Mouse (Mus musculus) midbrain, postnatal 0 days (tissue): ENCODE measurements around the gene Eif4b. TPM values are rescaled to one million over a fixed set of nuclear protein-coding genes. Genes with fewer than 3 reads are reported as not detected.
"Not testable (repeated sequence)": the region's sequence is repeated elsewhere in the genome, so short reads cannot be mapped to it uniquely, and the experiment has no call there.

Source experiments
- ATAC-seq: fragments of 200-750 bp; cut with Nextera tagmentation; 2 replicates; pipeline ENCODE4 v1.8.0; 2017; ENCODE audit warnings: moderate number of reproducible peaks, mild to moderate bottlenecking, moderate TSS enrichment, moderate library complexity; ENCODE audit not compliant: low FRiP score
- DNase-seq: peaks from one replicate; pipeline ENCODE4 v3.0.0-alpha.2; 2015; ENCODE audit warnings: low spot score
- H3K27ac ChIP-seq: fragments of 300-500 bp; sonication (generic); 2 replicates; pipeline ENCODE4 v1.5.1; 2014; ENCODE audit warnings: low read depth, mild to moderate bottlenecking, low read length, mixed read lengths
- H3K27me3 ChIP-seq: fragments of 300-500 bp; sonication (generic); 2 replicates; pipeline ENCODE4 v1.6.1; 2014; ENCODE audit warnings: low read length, control low read depth, mixed read lengths; ENCODE audit not compliant: insufficient read depth
- H3K36me3 ChIP-seq: fragments of 300-500 bp; sonication (generic); 2 replicates; pipeline ENCODE4 v1.6.1; 2014; ENCODE audit warnings: low read length, control low read depth, mixed read lengths; ENCODE audit not compliant: insufficient read depth
- H3K4me1 ChIP-seq: fragments of 300-500 bp; sonication (generic); 2 replicates; pipeline ENCODE4 v1.6.1; 2014; ENCODE audit warnings: mild to moderate bottlenecking, control low read depth, antibody characterized with exemption, low read length, mixed read lengths; ENCODE audit not compliant: insufficient read depth
- H3K4me2 ChIP-seq: fragments of 300-500 bp; sonication (generic); 2 replicates; pipeline ENCODE4 v1.6.1; 2014; ENCODE audit warnings: low read depth, mild to moderate bottlenecking, low read length, mixed read lengths; ENCODE audit not compliant: poor library complexity, severe bottlenecking
- H3K4me3 ChIP-seq: fragments of 300-500 bp; sonication (generic); 2 replicates; pipeline ENCODE4 v1.5.1; 2014; ENCODE audit warnings: low read depth, mild to moderate bottlenecking, low read length, moderate library complexity
- H3K9ac ChIP-seq: fragments of 300-500 bp; sonication (generic); replicated peaks from 2 replicates; pipeline ENCODE4 v1.6.1; 2014; ENCODE audit warnings: mild to moderate bottlenecking, low read length, moderate library complexity, mixed read lengths; ENCODE audit not compliant: poor library complexity, severe bottlenecking
- H3K9me3 ChIP-seq: fragments of 300-500 bp; sonication (generic); 2 replicates; pipeline ENCODE4 v1.6.1; 2016; ENCODE audit warnings: low read length, control low read depth
- CTCF ChIP-seq: IDR thresholded peaks from 2 replicates; pipeline ENCODE4 v1.5.1; 2016; ENCODE audit warnings: antibody characterized with exemption, mild to moderate bottlenecking
- WGBS: fragments of 180-500 bp; shearing (Covaris S2); extraction: QIAGEN DNeasy Blood & Tissue Kit; methylation state at CpG from one replicate; pipeline ENCODE4 v1.1.7; 2014; 5-methylcytosine and 5-hydroxymethylcytosine counted together
- polyA plus RNA-seq: library from polyadenylated mRNA; unstranded; fragments of >200 nt; fragmentation: Nextera tagmentation; extraction: Ambion mirVana; gene quantifications from 2 replicates; pipeline ENCODE4 v1.2.1, GENCODE M21; 2015
- total RNA-seq: library from RNA; depleted of rRNA; stranded (reverse); fragments of >200 nt; gene quantifications from 2 replicates; pipeline ENCODE4 v1.2.3, GENCODE M21; 2014

Gene Eif4b
- total and polyA plus RNA-seq, 2 experiments from 2014 or later = 68.2 to 161 TPM

DNA sequence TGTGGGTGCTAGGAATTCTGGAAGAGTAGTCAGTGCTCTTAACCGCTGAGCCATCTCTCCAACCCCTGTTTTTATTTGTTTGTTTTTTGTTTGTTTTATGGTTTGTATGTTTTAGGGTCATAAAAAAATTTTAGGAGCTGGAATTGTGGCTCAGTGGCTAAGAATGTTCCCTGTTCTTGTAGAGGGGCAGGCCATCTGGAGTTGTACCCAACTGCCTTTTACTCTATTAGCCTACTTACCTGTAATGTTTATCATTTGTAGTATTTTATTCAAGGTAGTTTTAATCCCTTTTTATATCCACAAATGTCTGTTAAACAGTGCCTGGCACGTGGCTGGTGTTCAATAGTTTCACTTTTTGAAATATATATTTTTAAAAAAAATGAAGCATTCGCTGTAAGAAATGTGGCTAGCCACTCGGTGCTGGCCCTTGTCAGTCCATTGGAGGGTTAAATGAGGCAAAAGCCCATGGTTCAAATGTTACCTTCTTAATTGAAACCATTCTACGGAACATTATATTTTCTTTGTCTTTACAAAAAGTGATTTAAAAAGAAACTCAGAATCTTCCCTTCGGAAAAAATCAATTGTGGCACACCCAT, 512 bp upstream of the Eif4b start:
- TF ChIP-seq CTCF = no peak
- 14% methylated on average over 6 of the region's 6 CpGs for WGBS
- ATAC-seq = peak; percentile 11; the same call in 1 of the 2 replicates

DNA sequence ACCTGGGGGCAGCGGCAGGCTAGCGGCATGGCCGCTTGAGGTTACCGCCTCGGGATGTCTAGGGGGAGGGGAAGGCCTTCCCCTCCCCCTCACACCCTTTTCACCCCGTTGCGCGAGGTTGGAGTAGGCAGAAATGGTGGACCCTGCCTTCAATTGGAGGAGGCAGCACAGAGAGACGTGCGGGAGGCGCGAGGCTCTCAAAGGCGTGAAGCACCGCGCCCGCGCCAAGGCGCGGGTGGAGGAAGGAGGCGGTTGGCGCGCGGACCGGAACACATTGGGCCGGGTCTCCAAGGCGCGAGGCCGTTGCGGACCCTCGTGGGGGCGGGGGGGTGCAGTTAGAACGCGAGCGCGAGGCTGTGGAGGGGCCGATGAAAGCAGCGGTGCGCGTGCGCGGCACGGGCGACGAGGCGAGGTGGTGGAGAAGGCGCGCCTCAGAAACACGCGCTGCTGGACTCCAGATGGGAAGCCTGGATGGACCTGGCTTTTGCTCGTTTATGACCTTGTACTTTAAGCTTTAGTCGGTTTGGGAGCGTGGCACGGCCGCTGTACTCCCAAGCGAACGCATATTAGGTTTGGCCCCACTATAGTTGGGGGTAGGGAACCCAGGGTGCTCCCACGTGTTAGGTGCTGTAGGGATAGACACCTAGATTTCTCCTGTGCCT, 628 bp downstream of the Eif4b start:
- peak; percentile 75 for DNase-seq
- Histone ChIP-seq H3K9ac (peak overlapping the region; percentile 98), H3K4me2 (peak overlapping the region; percentile 83), H3K27ac (peak overlapping the region; percentile 97), H3K27me3 (no peaks in the 10 kb centered on the region), H3K9me3 (no peaks in the 10 kb centered on the region), H3K4me1 (peaks cover 5% of the 10 kb centered on the region; the same call in 1 of the 2 replicates), H3K36me3 (no peaks in the 10 kb centered on the region), H3K4me3 (peak overlapping the region; percentile 91)
- peak; percentile 61 for ATAC-seq
- no peak for TF ChIP-seq CTCF
- 0% methylated on average over 48 of the region's 57 CpGs for WGBS

More for the DNA sequence above, 512 bp upstream of the Eif4b start:
- Histone ChIP-seq H3K27ac (no peak overlapping the region), H3K36me3 (no peaks in the 10 kb centered on the region), H3K4me3 (peak overlapping the region; percentile 91), H3K4me1 (peaks cover 5% of the 10 kb centered on the region; the same call in 1 of the 2 replicates), H3K9me3 (no peaks in the 10 kb centered on the region), H3K27me3 (no peaks in the 10 kb centered on the region), H3K9ac (peak overlapping the region; percentile 39; the same call in 1 of the 2 replicates), H3K4me2 (peak overlapping the region; percentile 46)
- DNase-seq = no peak

DNA sequence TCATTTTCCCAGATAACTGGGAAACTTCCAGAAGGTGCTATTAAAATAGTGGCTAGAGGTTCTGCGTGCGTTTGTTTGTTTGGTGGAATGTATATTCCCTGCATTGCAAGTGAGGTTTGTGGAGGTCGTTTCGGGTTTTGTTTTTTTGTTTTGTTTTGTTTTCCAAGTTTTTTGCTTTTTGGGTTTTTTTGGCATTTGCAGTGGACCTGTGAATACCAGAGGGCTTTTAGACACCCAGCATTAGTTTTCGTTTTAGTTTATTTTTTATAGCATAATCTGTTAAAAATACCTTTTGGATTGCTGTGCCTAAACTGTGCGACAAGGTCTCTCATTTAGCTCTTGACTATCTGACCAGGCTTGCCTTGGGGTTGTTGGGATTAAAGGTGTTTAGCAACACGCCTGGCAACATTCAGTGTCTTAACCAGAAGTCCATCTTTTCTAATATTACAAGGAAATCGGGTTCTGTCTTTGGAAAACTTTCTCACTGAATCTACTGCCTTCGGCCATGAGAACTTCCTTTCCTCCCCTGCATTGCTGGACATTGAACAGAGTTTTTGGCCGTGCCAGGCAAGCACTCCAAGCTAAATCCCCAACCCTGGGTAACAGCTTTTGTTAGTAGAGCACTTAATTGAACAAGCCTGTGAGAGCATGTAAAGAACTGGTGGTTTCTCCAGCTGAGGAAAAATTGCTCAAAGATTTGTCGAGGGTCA, 1.5 kb downstream of the Eif4b start:
- H3K27me3 ChIP-seq = no peaks in the 10 kb centered on the region
- WGBS = 14% methylated on average over 11 of the region's 11 CpGs
- H3K9ac ChIP-seq = peak overlapping the region; percentile 98
- TF ChIP-seq CTCF = no peak
- ATAC-seq (no peak), DNase-seq (no peak)
- no peaks in the 10 kb centered on the region for H3K36me3 ChIP-seq
- no peaks in the 10 kb centered on the region for H3K9me3 ChIP-seq
- peak overlapping the region; percentile 91 for H3K4me3 ChIP-seq
- H3K4me2 ChIP-seq = peak overlapping the region; percentile 83
- peaks cover 5% of the 10 kb centered on the region; the same call in 1 of the 2 replicates for H3K4me1 ChIP-seq
- H3K27ac ChIP-seq = no peak overlapping the region

DNA sequence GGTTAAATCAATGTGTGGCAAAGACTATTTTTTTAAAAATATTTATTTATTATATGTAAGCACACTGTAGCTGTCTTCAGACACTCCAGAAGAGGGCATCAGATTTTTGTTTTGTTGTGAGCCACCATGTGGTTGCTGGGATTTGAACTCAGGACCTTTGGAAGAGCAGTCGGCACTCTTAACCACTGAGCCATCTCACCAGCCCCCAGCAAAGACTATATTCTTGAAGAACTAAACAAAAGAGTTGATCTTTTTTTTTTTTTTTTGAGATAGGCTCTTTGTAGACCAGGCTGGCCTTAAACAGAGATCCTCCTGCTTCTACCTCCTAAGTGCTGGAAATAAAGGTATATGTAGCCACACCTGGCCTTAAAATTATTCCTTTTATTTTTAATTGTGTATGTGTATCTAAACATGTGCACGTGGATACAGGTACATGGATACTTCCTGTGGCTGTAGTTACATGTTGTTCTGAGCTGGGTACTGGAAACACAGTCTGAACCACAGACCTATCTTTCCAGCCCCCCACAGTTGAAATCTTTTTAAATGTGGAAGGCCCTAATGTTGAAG, 3.6 kb downstream of the Eif4b start:
- H3K9me3 ChIP-seq = no peaks in the 10 kb centered on the region
- no peak overlapping the region for H3K4me3 ChIP-seq
- no peak overlapping the region for H3K27ac ChIP-seq
- H3K4me1 ChIP-seq = peaks cover 5% of the 10 kb centered on the region; the same call in 1 of the 2 replicates
- WGBS = 87% methylated on average over 2 of the region's 2 CpGs
- DNase-seq = no peak
- no peak for TF ChIP-seq CTCF
- H3K9ac ChIP-seq = no peak overlapping the region
- H3K36me3 ChIP-seq = no peaks in the 10 kb centered on the region; the same call in 1 of the 2 replicates
- no peaks in the 10 kb centered on the region for H3K27me3 ChIP-seq
- ATAC-seq = no peak
- no peak overlapping the region for H3K4me2 ChIP-seq

DNA sequence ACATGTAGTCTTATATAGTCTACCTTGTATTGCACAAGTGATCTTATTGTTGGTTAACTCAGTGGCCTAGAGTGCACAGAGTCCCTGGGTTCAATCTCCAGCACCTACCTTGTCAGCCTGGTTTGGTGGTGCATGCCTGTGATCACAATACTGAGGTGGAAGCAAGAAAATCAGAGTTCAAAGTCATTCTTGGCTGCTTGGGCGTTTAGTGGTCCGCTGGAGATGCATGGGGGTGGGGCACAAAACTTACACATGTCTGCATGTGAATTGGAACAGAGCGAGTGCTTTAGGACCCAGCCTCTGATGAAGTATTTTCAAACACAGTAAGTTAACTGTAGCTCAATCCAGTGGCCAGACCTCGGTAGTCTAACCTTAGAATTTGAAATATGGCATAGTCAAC, 5.6 kb downstream of the Eif4b start:
- Histone ChIP-seq H3K36me3 (peaks cover 7% of the 10 kb centered on the region), H3K4me2 (no peak overlapping the region), H3K9me3 (no peaks in the 10 kb centered on the region), H3K27me3 (no peaks in the 10 kb centered on the region), H3K9ac (no peak overlapping the region), H3K4me1 (peaks cover 5% of the 10 kb centered on the region; the same call in 1 of the 2 replicates), H3K27ac (no peak overlapping the region), H3K4me3 (no peak overlapping the region)
- WGBS = 77% methylated on average over 4 of the region's 4 CpGs
- ATAC-seq = no peak
- no peak for DNase-seq
- no peak for TF ChIP-seq CTCF

DNA sequence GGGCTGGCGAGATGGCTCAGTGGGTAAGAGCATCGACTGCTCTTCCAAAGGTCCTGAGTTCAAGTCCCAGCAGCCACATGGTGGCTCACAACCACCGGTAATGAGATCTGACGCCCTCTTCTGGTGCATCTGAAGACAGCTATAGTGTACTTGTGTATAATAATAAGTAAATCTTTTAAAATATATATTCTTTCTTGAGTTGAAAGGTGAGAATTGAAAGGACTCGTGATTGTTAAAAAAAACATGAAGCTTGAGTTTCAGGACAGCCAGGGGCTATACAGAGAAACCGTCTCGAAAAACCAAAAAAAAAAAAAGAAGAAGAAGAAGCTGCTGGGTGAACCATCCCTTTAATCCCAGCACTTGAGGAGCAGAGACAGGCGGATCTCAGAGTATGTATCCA, 6.4 kb downstream of the Eif4b start:
- H3K4me3 ChIP-seq, H3K9me3 ChIP-seq, ATAC-seq, H3K4me2 ChIP-seq, H3K27me3 ChIP-seq, H3K27ac ChIP-seq, DNase-seq, H3K9ac ChIP-seq, H3K4me1 ChIP-seq: not testable (repeated sequence)
- WGBS = 74% methylated on average over 8 of the region's 8 CpGs
- peaks cover 12% of the 10 kb centered on the region for H3K36me3 ChIP-seq
